Mouse (Mus musculus) kidney, embryonic 16.5 days (tissue): ENCODE data around the gene Cdk5rap1. TPM values are rescaled to one million over a fixed set of nuclear protein-coding genes. Genes with fewer than 3 reads are reported as not detected.
A peak's percentile ranks its signal among the peaks of the same experiment; 100 is the strongest.

Source experiments
- ATAC-seq: fragments of 200-750 bp; cut with Nextera tagmentation; 2 replicates; pipeline ENCODE4 v1.8.0; 2017; ENCODE audit warnings: moderate TSS enrichment; ENCODE audit not compliant: low FRiP score, low TSS enrichment
- H3K27ac ChIP-seq: fragments of 300-500 bp; sonication (generic); 2 replicates; pipeline ENCODE4 v1.5.1; 2014; ENCODE audit warnings: low read length
- H3K27me3 ChIP-seq: fragments of 300-500 bp; sonication (generic); 2 replicates; pipeline ENCODE4 v1.6.1; 2014; ENCODE audit warnings: low read length, control low read depth, mixed read lengths; ENCODE audit not compliant: insufficient read depth
- H3K36me3 ChIP-seq: fragments of 300-500 bp; sonication (generic); 2 replicates; pipeline ENCODE4 v1.6.1; 2014; ENCODE audit warnings: low read length, control low read depth, mixed read lengths; ENCODE audit not compliant: insufficient read depth
- H3K4me1 ChIP-seq: fragments of 300-500 bp; sonication (generic); 2 replicates; pipeline ENCODE4 v1.6.1; 2014; ENCODE audit warnings: low read length, control low read depth, mixed read lengths; ENCODE audit not compliant: insufficient read depth
- H3K4me2 ChIP-seq: fragments of 300-500 bp; sonication (generic); replicated peaks from 2 replicates; pipeline ENCODE4 v1.6.1; 2014; ENCODE audit warnings: low read depth, low read length
- H3K4me3 ChIP-seq: fragments of 300-500 bp; sonication (generic); 2 replicates; pipeline ENCODE4 v1.5.1; 2014; ENCODE audit warnings: mild to moderate bottlenecking, low read length
- H3K9ac ChIP-seq: fragments of 300-500 bp; sonication (generic); replicated peaks from 2 replicates; pipeline ENCODE4 v1.6.1; 2014; ENCODE audit warnings: low read length
- H3K9me3 ChIP-seq: fragments of 300-500 bp; sonication (generic); 2 replicates; pipeline ENCODE4 v1.6.1; 2016; ENCODE audit warnings: low read length, control low read depth
- WGBS: fragments of 180-500 bp; shearing (Covaris S2); extraction: QIAGEN DNeasy Blood & Tissue Kit; methylation state at CpG from one replicate; pipeline ENCODE4 v1.1.7; 2014; 5-methylcytosine and 5-hydroxymethylcytosine counted together
- polyA plus RNA-seq: library from polyadenylated mRNA; unstranded; fragments of >200 nt; fragmentation: Nextera tagmentation; extraction: Ambion mirVana; gene quantifications from 2 replicates; pipeline ENCODE4 v1.2.1, GENCODE M21; 2015

The Cdk5rap1 gene
- polyA plus RNA-seq, 1 experiment from 2014 or later = 23.4 TPM

GRCm38 (mm10) chr2:154407643-154408445 is 35.0 kb upstream of the Cdk5rap1 start, which contains the start of gene Snta1:
Gene Snta1 (minus strand): TSS chr2:154408099.
- H3K27ac ChIP-seq = no peak within 1 kb of the TSS

GRCm38 (mm10) chr2:154407063-154407642 is 34.3 kb upstream of the Cdk5rap1 start:
- H3K4me1 ChIP-seq = peaks cover 22% of the 10 kb centered on the region
- no peak for ATAC-seq
- H3K36me3 ChIP-seq = no peaks in the 10 kb centered on the region
- no peaks in the 10 kb centered on the region for H3K27me3 ChIP-seq
- H3K4me3 ChIP-seq = peak overlapping the region; percentile 69
- peak overlapping the region; percentile 76 for H3K9ac ChIP-seq
- H3K9me3 ChIP-seq = no peaks in the 10 kb centered on the region
- H3K27ac ChIP-seq = no peak overlapping the region
- 27% methylated on average over 10 of the region's 11 CpGs for WGBS
- peak overlapping the region; percentile 77 for H3K4me2 ChIP-seq

More at GRCm38 (mm10) chr2:154407643-154408445, 35.0 kb upstream of the Cdk5rap1 start, which contains the start of gene Snta1:
- H3K36me3 ChIP-seq = no peaks in the 10 kb centered on the region
- 1% methylated on average over 76 of the region's 84 CpGs for WGBS
- H3K4me1 ChIP-seq = peaks cover 18% of the 10 kb centered on the region
- H3K4me2 ChIP-seq = peak within 1 kb of the TSS; percentile 77
- peak within 1 kb of the TSS; percentile 69 for H3K4me3 ChIP-seq
- peak within 1 kb of the TSS; percentile 76 for H3K9ac ChIP-seq
- no peaks in the 10 kb centered on the region for H3K27me3 ChIP-seq
- no peaks in the 10 kb centered on the region for H3K9me3 ChIP-seq
- ATAC-seq = peak; percentile 93

GRCm38 (mm10) chr2:154405447-154405994 is 32.7 kb upstream of the Cdk5rap1 start:
- Histone ChIP-seq H3K9ac (no peak overlapping the region), H3K27me3 (no peaks in the 10 kb centered on the region), H3K9me3 (no peaks in the 10 kb centered on the region), H3K4me3 (no peak overlapping the region), H3K27ac (no peak overlapping the region), H3K4me2 (no peak overlapping the region), H3K36me3 (no peaks in the 10 kb centered on the region), H3K4me1 (peaks cover 22% of the 10 kb centered on the region)
- no peak for ATAC-seq
- WGBS = 44% methylated on average over 5 of the region's 5 CpGs

- Histone ChIP-seq H3K27ac (peak overlapping the region; percentile 25), H3K4me3 (no peak overlapping the region), H3K9me3 (no peaks in the 10 kb centered on the region), H3K4me1 (peaks cover 18% of the 10 kb centered on the region), H3K9ac (no peak overlapping the region), H3K36me3 (no peaks in the 10 kb centered on the region), H3K27me3 (no peaks in the 10 kb centered on the region), H3K4me2 (no peak overlapping the region)
- ATAC-seq = peak; percentile 85
- 17% methylated on average over 7 of the region's 7 CpGs for WGBS
Measured at GRCm38 (mm10) chr2:154402811-154403210, 30.0 kb upstream of the Cdk5rap1 start.

- H3K4me3 ChIP-seq = no peak overlapping the region
- no peak overlapping the region for H3K9ac ChIP-seq
- H3K36me3 ChIP-seq = no peaks in the 10 kb centered on the region
- H3K4me2 ChIP-seq = no peak overlapping the region
- WGBS = 32% methylated on average over 1 of the region's 1 CpGs
- H3K27me3 ChIP-seq = no peaks in the 10 kb centered on the region
- ATAC-seq = no peak
- no peaks in the 10 kb centered on the region for H3K9me3 ChIP-seq
- no peak overlapping the region for H3K27ac ChIP-seq
- peaks cover 13% of the 10 kb centered on the region for H3K4me1 ChIP-seq
Measured at GRCm38 (mm10) chr2:154401976-154402375, 29.2 kb upstream of the Cdk5rap1 start.

- H3K4me1 ChIP-seq = peaks cover 13% of the 10 kb centered on the region
- WGBS = 86% methylated on average over 2 of the region's 2 CpGs
- no peak overlapping the region for H3K4me2 ChIP-seq
- no peaks in the 10 kb centered on the region for H3K27me3 ChIP-seq
- ATAC-seq = no peak
- no peak overlapping the region for H3K9ac ChIP-seq
- H3K36me3 ChIP-seq = no peaks in the 10 kb centered on the region
- H3K4me3 ChIP-seq = no peak overlapping the region
- no peak overlapping the region for H3K27ac ChIP-seq
- no peaks in the 10 kb centered on the region for H3K9me3 ChIP-seq
Measured at GRCm38 (mm10) chr2:154399325-154399724, 26.5 kb upstream of the Cdk5rap1 start.

- Histone ChIP-seq H3K4me2 (no peak overlapping the region), H3K36me3 (no peaks in the 10 kb centered on the region), H3K27me3 (no peaks in the 10 kb centered on the region), H3K4me3 (no peak overlapping the region), H3K4me1 (peaks cover 8% of the 10 kb centered on the region), H3K9ac (no peak overlapping the region), H3K9me3 (no peaks in the 10 kb centered on the region), H3K27ac (no peak overlapping the region)
- ATAC-seq = no peak
- WGBS = 75% methylated on average over 7 of the region's 7 CpGs
Measured at GRCm38 (mm10) chr2:154398267-154398666, 25.5 kb upstream of the Cdk5rap1 start.

- Histone ChIP-seq H3K4me2 (no peak overlapping the region), H3K36me3 (no peaks in the 10 kb centered on the region), H3K4me3 (no peak overlapping the region), H3K27ac (no peak overlapping the region), H3K4me1 (no peaks in the 10 kb centered on the region), H3K27me3 (no peaks in the 10 kb centered on the region), H3K9me3 (no peaks in the 10 kb centered on the region), H3K9ac (no peak overlapping the region)
- no peak for ATAC-seq
- 82% methylated on average over 2 of the region's 2 CpGs for WGBS
Measured at GRCm38 (mm10) chr2:154396529-154396928, 23.7 kb upstream of the Cdk5rap1 start.

- WGBS = 80% methylated on average over 3 of the region's 3 CpGs
- H3K4me3 ChIP-seq = no peak overlapping the region
- H3K4me2 ChIP-seq = no peak overlapping the region
Measured at GRCm38 (mm10) chr2:154394602-154395001, 21.8 kb upstream of the Cdk5rap1 start.

More at GRCm38 (mm10) chr2:154394602-154395001, 21.8 kb upstream of the Cdk5rap1 start:
- H3K4me1 ChIP-seq = peaks cover 12% of the 10 kb centered on the region
- H3K27me3 ChIP-seq = no peaks in the 10 kb centered on the region
- H3K27ac ChIP-seq = no peak overlapping the region
- H3K9me3 ChIP-seq = no peaks in the 10 kb centered on the region
- H3K9ac ChIP-seq = no peak overlapping the region
- H3K36me3 ChIP-seq = no peaks in the 10 kb centered on the region
- ATAC-seq = no peak
